Mouse (Mus musculus): ENCODE measurements around the gene Plpp1.

The Plpp1 gene

DNA sequence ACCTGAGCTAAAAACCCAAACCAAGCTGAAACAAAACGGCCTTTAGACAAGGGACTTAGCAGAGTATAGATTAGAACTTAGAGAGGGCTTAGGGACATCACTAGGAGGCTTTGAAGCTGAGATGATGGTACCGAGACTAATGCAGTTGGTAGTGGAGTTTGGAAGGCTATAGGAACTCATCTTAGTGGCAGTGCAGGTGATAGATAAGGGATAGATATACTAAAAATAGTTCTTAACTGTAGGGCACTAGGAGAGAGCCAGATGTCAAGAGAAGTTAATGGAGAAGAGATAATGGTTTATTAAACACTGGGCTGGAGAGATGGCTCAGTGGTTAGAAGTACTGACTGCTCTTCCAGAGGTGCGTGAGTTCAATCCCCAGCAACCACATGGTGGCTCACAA, 15.4 kb downstream of the Plpp1 start:
- DNase-seq (ENCODE audit: low spot score in 2 of 2) = no peak

DNA sequence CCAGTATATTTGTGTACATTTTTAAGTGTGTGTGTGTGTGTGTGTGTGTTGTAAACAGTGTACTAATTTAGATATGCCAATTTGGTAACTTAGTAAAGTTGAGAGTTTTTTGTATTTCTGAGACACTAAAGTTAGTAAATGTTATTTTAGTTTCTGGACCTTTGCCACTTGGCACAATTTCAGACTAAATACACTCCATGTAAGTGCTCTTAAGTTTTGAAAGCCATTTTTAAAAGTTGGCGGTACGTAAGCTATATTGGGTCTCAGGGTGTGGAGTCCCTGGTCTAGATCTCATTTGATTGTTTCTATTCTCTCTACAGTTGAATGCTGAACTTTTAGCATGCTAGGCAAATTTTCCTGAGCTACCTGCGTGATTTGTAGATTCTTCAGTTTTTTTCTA, 17.5 kb downstream of the Plpp1 start:
- DNase-seq (ENCODE audit: low spot score in 2 of 2) = no peak

DNA sequence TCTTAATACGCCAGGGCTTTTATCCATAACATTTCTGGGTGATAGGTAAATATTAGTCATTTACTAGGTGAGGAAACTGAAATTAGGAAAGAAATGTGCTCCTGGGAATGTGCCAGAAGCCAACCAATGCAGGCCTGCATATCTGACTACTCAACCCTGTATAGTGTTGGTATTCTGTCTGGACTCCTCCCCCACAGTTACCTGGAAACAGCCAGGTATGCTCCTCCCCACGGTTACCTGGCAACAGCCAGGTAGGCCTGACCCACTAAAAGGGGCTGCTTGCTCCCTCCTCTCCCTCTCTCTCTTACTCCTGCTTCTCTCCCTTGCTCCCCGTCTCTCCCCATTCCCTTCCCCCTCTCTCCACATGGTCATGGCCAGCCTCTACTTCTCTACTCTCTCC, 21.8 kb downstream of the Plpp1 start:
- DNase-seq (ENCODE audit: low spot score in 2 of 2) = no peak

DNA sequence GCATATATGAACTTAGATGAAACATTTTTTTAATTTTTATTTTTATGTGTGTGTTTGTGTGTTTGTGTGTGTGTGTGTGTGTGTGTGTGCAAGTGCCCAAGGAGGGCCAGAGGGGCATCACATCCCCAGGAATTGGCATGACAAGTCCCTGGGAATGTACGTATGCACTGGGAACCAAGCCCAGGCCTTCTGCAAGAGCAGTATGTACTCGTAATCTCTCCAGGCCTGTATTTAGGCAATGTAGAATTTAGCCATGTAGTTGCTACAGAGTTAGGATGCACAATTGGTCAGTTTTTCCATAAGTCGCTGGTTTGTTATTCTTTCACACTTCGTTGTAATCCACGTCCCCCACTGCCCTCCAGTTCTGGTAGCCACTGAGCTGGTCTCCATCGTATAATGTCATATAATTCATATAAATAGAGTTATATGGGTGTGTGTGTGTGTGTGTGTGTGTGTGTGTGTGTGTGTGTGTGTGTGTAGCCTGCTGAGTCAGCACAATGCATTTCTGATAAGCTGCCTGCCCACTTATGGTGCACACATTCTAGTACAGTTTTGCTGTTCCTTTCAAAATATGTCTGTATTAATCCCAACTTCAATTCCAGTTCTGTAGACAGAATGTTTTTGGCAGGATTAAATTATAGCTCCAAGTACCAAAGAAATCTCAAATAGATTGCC, 22.8 kb downstream of the Plpp1 start:
- DNase-seq (ENCODE audit: low spot score in 2 of 2) = no peak

DNA sequence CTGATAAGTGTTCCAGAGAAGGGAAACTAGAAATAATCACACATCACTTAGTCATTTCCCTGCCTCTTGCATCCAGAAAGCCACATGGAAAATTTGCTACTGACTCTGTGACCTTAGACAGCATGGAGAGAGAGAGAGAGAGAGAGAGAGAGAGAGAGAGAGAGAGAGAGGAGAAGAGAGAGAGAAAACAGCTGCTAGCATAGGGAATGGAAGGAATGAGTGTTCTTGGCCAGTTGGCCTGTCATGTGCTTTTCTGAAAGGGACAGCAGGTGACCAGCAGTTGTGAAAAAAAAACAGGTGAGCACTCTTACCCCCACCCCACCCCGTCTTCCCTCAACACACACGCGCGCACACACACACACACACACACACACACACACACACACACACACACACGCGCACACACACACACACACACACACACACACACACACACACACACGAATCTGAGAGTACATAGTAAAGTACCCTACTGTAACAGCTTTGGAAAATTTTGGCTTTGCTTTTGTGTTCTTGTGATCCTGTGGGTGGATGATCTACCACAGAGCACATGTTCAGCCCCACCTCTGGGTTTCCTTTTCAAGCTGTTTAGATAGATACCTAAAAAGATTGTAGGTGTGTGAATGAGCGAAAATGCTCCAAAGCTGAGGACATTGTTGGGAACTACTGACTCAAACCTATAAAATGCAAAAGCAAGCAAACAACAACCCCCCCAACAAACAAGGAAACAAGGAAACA, 23.5 kb downstream of the Plpp1 start:
- no peak for DNase-seq (ENCODE audit: low spot score in 2 of 2)

DNA sequence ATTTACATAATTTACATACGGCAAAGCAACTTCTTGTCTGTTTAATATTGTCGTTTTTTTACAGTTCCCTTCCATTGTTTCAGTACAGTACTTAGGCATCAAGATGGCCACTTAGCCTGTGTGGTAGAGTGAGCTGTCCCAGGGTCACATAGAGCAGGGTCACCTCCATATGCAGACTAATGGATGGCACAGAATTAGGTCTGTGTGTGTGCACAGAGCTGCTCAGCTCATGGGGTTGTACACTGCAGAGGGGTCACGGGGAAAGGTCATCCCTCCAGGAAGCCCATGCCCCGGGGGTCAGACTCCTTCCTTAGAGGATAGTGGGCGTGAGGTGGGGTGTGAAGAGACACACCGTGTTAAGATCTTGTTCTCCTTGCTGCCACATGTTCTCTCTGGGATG, 24.9 kb downstream of the Plpp1 start:
- no peak for DNase-seq (ENCODE audit: low spot score in 2 of 2)

DNA sequence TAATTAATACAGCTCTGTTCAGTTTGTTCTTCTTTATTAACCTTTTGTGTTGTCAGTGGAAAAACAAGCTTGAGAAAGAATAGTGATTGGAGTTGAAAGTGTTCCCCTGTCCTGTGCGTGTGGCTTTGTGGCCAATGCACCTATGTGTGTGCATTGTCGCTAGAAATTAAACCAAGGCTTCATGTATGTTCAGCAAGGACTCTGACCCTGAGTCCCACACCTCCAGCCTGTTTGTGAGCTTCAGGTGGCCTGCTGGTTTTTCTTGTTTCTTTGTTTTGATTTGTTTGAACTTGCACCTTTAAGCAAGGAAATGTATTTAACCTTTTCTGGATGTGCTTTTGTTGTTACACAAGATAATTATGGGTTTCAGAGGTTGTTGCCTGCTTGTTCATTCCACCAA, 29.0 kb downstream of the Plpp1 start:
- no peak for DNase-seq (ENCODE audit: low spot score in 2 of 2)

DNA sequence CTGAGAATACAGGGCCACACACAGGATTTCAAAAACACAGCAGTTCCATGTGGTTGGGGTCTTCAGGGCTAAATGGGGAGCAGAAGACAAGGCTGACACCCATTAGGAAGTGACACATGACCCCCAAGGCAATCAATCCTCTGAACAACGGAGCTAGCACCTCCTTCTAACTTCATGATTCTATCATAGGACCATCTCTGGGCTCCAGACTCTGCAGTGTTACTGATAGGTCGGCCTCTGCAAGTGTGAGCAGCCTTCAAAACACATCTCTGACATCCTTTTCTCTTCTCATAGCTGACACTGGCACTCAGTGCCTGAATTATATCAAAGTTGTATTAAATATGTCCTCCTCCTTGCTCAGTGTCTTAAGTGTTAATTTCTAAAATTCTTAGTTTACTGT, 32.0 kb downstream of the Plpp1 start:
- DNase-seq (ENCODE audit: low spot score in 2 of 2) = no peak

DNA sequence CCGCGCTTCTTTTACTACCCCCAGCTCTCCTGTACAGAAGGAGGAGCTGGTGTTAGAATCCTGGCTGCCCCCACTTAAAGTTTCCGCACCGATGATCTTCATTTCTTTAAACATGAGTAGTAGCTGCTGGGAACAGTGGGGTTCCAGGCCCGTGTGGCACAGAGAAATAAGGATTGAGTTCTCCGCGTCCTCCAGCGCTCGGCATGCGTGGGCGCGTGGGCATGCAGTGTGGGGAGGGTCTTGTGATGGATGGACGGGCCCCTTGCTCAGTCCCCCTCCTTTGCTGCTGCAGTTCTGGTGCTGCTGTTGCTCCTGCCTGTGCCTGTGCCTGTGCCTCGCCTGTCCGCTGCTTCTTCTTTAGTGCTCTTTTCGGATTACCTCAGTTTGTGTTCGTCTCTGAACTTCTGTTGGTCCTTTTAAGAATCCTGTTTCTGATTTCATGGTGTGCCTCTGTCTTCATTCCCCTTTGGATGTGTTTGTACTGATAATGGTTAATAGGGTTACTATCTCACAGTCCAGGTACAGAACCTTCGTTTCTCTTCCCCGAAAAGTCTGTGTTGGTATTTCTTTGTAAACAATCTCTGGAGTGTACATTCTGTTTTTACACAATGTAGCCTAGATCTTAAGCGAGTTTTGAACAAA, 32.8 kb downstream of the Plpp1 start:
- no peak for DNase-seq (ENCODE audit: low spot score in 2 of 2)

DNA sequence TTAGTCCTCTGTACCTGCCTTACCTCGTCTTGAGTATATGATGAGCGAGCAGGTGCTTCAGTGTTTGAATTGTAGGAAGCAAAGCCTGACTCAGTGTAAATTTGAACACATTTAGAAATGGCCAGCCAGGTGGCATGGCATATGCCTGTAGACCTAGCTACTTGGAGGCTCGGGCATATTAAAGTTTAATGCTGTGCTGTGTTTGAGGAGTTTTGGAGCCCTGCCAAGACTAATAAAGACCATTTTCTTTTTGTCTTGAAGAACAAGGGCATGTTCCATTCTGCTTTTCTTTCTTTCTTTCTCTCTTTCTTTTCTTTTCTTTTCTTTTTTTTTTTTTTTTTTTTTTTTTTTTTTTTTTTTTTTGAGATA, 33.3 kb downstream of the Plpp1 start:
- DNase-seq (ENCODE audit: low spot score in 2 of 2) = no peak

DNA sequence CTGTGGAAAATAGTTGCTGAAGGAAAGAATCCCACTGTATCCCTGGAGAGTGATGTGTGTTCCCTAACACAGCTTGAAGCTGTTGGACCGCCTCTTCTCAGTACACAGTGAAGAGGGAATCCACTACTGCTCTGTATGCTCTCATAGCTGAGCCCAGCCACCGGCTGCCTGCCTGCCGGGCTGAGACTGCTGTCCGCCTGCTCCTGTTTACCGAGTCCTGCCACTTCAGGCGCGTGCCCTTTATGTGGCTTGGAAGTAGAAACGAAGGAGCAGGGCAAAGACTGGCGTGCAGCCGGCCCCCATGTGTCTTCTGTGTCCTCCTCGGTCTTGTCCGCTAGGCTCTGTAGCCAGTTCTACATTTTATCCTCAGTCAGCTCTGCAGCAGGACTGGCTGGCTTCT, 34.5 kb downstream of the Plpp1 start:
- no peak for DNase-seq (ENCODE audit: low spot score in 2 of 2)

DNA sequence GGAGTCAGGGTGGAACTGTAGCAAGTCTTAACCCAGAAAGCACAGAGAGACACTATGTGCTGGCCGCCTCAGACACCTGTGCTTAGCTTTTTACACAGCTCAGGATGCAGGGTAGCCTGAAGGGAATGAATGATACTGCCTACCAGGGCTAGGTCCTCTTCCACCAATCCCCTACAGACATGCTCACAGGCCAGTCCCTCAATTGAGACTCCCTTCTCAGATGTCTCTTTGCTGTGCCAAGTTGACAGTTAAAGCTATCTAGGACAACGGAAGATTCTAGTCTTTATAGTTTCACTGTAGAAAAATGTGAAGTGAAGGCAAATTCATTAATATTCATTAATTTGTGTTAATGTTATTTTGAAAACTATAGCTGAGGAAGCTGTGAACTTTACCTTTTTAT, 36.4 kb downstream of the Plpp1 start:
- no peak for DNase-seq (ENCODE audit: low spot score in 2 of 2)

DNA sequence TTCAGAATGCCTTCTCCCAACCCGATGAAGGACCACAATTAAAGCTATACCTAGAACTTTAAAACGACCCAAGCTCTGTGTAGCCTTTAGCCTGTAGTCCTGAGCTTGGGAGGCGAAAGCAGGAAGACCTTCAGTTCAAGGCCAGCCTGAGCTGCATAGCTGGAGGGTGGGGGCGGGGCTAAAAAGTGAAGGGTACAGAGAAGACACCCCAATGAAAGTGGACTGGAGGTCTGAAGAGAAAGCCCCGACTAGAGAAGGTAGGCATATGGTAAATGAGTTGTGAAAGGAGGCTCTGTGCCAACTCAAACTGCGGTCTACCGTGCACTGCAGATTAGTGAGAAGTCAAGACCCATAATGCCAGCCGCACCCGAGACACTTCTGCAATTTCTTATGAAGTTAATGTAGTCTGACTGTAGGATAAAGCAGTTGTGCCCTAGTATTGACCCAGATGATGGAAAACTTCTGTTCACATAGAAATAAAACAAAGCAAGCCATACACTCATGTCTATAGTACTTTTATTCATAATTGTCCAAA, 37.1 kb downstream of the Plpp1 start:
- DNase-seq (ENCODE audit: low spot score in 2 of 2) = no peak

DNA sequence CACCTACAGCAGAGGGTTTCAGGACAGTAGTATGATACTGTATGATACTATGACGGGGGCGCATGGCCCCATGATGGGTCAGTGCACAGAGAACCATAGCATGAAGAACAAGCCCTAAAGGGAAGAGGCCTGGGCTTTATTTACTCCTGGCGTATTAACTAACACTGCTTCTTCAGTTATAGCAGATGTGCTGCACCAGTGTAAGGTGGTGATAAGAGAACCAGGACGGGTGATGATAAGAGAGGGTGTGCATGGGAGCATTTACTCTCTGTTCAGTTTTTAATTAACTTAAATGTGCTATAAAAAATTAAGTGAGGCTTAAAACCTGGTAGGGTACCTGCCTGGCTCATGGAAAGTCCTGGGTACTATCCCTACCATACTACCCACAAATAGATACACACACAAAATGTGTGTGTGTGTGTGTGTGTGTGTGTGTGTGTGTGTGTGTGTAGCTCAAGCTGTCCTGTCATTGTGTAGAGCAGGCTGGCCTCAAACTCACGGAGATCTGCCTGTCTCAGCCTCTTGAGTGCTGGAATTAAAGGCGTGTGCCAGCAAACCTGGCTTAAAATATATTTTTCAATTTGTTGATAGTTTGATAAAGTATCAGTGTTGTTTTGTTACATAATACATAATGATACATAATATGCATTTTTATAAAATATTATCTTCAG, 38.1 kb downstream of the Plpp1 start:
- no peak for DNase-seq (ENCODE audit: low spot score in 2 of 2)

DNA sequence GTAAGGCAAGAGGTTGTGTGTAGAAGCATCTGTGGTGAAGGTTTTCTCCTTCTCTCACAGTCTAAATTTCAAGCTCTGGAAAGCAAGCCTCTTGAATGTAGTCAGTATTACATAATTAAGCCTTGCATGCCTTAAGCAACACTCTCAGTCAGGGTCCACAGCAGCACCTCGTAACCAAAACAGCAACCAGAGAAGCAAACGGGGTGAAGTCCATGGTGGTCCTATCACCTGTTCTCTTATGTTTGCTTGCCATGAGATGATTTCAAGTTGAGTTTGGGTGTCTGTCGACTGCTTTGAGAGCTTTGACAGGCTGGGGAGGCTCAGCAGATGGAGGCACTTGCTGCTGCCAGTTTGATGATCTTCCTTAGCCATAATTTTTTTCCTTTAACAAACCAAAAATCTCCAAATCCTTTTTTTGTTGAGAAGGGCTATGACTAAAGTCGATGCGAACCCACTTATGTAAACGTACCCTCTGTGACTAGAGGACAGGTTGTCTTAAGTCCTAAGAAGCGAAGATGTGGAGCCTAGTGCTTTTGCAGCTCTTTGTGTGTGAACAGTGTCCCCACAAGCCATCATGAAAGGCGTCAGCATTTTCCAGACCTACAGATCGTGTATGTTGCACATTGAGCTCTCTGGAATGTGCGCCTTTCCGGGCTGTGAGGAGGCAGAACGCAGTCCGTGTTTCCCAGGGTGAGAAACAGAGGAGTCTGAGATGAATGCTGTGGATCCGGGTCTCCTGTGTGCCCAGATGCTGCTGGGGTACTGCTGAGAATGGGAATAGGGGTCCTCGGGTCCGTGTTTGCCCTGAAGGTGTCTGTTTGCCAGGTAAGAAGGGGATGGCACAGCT, 39.9 kb downstream of the Plpp1 start:
- peak; percentile 10 to 16 for DNase-seq (ENCODE audit: low spot score in 2 of 2)

DNA sequence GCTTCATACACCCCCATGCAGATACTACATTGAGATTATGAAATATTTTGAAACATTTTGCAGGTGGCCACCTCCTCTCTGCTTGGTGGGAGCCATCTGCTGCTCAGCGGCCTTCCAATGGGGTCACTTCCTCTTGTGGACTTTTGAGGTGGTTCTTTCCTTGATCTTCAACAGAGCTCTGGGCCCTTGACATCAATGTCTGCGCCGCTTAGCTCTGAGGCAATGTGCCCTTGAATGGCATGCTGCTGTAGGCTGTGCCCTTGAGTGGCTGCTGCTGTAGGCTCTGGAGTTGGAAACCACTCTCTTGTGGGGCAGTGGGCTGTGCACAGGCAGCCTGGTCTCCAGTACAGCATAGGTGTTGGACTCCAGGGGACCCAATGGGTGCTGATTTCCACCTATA, 45.3 kb downstream of the Plpp1 start:
- no peak for DNase-seq (ENCODE audit: low spot score in 2 of 2)

DNA sequence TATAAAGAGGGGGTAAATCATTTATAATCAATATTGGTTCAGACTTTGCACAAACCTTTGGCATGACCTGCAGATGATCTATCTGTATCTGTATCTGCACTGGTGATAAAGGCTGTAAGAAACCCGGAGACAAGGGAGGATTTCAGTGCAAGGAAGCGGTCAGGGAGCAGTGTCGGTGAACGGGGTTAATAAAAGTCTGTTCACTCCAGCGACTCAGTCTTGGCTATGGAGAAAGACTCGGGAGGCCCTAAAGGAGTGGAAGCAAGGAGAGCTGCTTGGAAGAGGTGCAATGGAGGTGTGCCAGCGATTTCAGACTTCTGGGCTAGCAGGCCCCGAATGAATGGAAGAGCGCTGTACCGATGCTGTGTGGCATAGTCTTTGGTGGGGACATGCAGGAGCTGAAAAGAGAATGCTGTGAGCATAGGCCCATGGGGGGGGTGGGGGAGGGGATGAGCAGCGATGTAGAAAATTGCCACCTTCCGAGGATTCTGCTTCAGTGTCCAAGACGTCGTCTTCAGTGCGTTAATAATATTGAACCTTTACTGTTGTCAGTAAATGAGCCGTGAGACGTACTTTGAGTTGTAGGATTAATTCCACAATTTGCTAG, 53.2 kb downstream of the Plpp1 start:
- no peak for DNase-seq (ENCODE audit: low spot score in 2 of 2)

DNA sequence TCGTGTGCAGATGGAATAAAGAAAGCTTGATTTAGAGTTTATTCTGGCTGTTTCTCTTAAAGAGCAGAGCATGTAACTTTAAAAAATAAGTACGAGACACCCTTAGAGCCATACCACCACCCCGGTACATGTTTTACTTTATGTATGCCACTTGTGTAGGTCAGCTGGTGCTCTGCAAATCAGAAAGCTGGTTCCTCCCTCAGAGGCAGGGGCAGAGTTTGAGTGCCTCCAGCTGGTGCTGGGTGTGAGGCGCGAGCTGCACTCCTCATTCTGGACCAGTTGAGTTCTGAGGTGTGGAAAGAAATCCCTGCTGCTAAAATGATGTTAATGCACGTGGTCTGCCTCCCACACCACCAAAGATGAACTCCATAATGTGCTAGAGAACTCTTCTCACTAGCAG, 53.8 kb downstream of the Plpp1 start:
- DNase-seq (ENCODE audit: low spot score in 2 of 2) = no peak

DNA sequence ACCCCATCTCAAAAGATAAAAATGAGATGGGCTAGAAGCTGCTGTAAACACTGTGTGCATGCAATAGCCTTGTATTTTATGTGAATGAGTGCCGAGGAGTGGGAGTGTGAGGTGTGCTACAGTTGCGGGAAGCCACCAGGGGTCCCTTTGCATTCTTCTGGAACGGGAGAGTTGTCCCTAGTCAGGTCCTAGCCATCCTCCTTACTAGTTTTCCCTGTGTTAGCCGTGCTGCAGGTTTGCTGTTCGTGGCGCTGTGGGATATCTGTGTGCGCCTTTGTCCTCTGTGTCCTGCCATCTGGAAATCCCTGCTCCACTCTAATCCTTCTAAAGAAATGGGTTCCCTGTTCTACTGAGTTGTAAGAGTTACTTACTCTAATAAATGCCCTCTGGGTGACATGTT, 57.3 kb downstream of the Plpp1 start:
- no peak for DNase-seq (ENCODE audit: low spot score in 2 of 2)

DNA sequence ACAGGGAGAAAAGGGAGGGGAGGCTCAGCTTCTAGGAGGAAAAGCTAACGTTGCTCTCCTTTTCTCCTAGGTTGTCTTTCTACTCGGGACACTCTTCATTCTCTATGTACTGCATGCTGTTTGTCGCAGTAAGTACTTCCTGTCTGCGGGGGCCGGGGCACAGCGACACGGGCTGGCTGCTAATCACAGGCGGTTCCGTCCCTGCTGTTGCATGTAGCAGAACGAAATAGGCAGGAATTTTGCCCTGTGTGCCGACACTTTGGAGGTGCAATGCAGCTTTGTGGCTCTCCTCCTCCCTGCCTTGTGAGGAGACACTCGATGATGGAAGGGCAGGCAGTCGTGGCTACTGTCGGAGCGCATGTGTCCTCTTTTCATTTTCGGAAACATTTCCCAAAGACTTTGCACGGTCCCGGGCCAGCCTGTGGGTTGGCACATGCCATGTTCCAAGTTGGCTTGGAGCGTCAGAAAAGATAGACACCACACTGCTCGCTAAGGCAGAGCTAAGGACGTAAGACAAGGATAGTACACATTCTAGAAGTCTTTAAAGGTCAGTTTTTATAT, 59.1 kb downstream of the Plpp1 start:
- no peak for DNase-seq (ENCODE audit: low spot score in 2 of 2)

DNA sequence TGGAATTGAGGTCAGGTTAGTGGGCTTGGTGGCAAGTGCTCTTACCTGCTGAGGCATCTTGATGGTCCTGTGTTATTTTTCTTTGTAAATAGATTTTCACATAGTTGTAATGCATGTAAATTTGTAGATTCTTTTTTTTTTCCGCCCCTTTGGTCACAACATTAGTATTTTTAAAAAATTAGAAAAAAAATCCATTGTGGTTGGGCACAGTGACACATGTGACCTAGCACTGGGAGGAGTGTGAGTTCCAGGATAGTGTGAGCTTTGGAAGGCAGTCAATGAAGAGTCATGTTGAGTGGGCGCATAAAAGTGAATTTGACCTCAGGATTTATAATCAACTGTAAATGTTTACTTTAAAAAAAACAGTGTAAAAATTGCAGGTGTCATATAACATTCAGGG, 59.8 kb downstream of the Plpp1 start:
- DNase-seq (ENCODE audit: low spot score in 2 of 2) = no peak

Measured in frontal cortex, postnatal 14 days (tissue).